Mouse (Mus musculus) stomach, embryonic 15.5 days (tissue): ENCODE results near the gene Aldh1a2. TPM values are rescaled to one million over a fixed set of nuclear protein-coding genes. Genes with fewer than 3 reads are reported as not detected.

Experiments used
- ATAC-seq: fragments of 200-750 bp; cut with Nextera tagmentation; 2 replicates; pipeline ENCODE4 v1.8.0; 2017; ENCODE audit warnings: low read depth, moderate number of reproducible peaks, moderate TSS enrichment; ENCODE audit not compliant: insufficient read depth, low FRiP score
- H3K27ac ChIP-seq: fragments of 300-500 bp; sonication (generic); 2 replicates; pipeline ENCODE4 v1.5.1; 2015; ENCODE audit warnings: mild to moderate bottlenecking, inconsistent platforms
- H3K27me3 ChIP-seq: fragments of 300-500 bp; sonication (generic); replicated peaks from 2 replicates; pipeline ENCODE4 v1.6.1; 2015; ENCODE audit warnings: inconsistent platforms
- H3K36me3 ChIP-seq: fragments of 300-500 bp; sonication (generic); 2 replicates; pipeline ENCODE4 v1.6.1; 2015; ENCODE audit warnings: inconsistent platforms
- H3K4me1 ChIP-seq: fragments of 300-500 bp; sonication (generic); 2 replicates; pipeline ENCODE4 v1.6.1; 2015; ENCODE audit warnings: inconsistent platforms
- H3K4me2 ChIP-seq: fragments of 300-500 bp; sonication (generic); 2 replicates; pipeline ENCODE4 v1.6.1; 2015; ENCODE audit warnings: mild to moderate bottlenecking, inconsistent platforms
- H3K4me3 ChIP-seq: fragments of 300-500 bp; sonication (generic); replicated peaks from 2 replicates; pipeline ENCODE4 v1.5.1; 2015; ENCODE audit warnings: inconsistent platforms
- H3K9ac ChIP-seq: fragments of 300-500 bp; sonication (generic); 2 replicates; pipeline ENCODE4 v1.6.1; 2015; ENCODE audit warnings: inconsistent platforms
- H3K9me3 ChIP-seq: fragments of 300-500 bp; sonication (generic); 2 replicates; pipeline ENCODE4 v1.6.1; 2016; ENCODE audit warnings: inconsistent platforms
- WGBS: fragments of 180-500 bp; shearing (Covaris S2); methylation state at CpG from one replicate; pipeline ENCODE4 v1.1.7; 2015; 5-methylcytosine and 5-hydroxymethylcytosine counted together
- polyA plus RNA-seq: library from polyadenylated mRNA; unstranded; fragments of >200 nt; fragmentation: Nextera tagmentation; extraction: Ambion mirVana; gene quantifications from 2 replicates; pipeline ENCODE4 v1.2.1, GENCODE M21; 2015

Gene Aldh1a2
- polyA plus RNA-seq, 1 experiment from 2014 or later: 89.8 TPM

DNA sequence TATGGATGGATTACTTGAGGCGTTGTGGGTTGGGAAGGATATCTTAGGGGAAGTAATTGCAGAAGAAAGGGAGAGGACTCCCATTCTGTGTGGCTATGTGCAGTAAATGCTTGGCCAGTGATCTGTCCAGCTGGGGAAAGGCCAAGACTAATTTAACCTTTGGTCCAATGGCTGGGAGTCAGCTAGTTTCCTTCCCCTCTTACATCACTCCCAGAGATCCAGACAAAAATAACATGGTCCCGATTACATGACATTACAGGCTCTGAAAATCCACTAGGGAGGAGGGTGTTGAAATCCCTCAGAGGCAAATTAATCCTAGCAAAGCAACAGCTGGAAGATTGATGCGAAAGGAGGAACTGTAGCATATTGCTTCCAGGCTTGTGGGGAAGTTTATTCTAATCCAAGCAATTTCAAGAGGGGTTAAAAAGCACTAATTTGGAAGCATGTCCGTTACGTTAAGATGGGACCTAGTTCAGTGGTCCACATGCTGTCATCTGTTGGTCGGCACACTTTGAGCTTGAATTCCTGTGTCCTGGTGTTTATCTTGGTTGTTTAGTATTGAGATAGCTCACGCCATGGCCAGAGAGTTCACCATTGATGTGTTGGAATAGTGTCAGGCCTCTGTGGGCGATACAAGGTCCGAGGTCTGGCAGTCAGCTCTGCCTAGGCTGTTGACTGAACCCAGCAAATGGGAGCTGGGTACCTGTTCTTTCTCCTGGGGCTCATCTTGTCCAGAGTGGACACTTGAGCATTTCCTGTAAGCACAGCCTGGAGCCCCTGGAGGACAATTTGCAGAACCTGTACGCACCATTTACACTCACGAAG, 101.7 kb downstream of the Aldh1a2 start:
- Histone ChIP-seq H3K4me3 (no peak overlapping the region), H3K27ac (peak overlapping the region; percentile 62), H3K4me2 (no peak overlapping the region), H3K4me1 (peaks cover 7% of the 10 kb centered on the region; the same call in 1 of the 2 replicates), H3K36me3 (no peaks in the 10 kb centered on the region), H3K27me3 (no peaks in the 10 kb centered on the region), H3K9me3 (no peaks in the 10 kb centered on the region), H3K9ac (no peak overlapping the region)
- WGBS: 47% methylated on average over 11 of the region's 11 CpGs
- peak; percentile 28; the same call in 1 of the 2 replicates for ATAC-seq

DNA sequence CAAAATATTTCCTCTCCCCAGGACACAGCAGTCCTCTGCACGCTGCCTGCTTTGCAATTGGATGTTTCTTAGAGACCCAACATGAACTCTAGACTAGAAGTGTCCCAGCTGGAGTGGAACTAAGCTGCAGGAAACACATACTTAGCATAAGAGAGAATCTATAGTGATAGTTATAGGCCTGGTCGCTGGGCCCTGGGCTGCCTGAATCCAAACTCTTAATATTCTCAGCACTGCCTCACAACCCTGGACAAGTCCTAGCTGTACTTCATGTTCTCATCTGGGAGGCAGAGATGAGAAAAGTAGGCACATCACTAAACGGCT, 102.3 kb downstream of the Aldh1a2 start:
- Histone ChIP-seq H3K4me3 (no peak overlapping the region), H3K27ac (peak overlapping the region; percentile 62), H3K9me3 (no peaks in the 10 kb centered on the region), H3K4me2 (no peak overlapping the region), H3K36me3 (no peaks in the 10 kb centered on the region), H3K4me1 (peaks cover 7% of the 10 kb centered on the region; the same call in 1 of the 2 replicates), H3K27me3 (no peaks in the 10 kb centered on the region), H3K9ac (no peak overlapping the region)
- peak; percentile 17; the same call in 1 of the 2 replicates for ATAC-seq
- 41% methylated on average over 3 of the region's 3 CpGs for WGBS

DNA sequence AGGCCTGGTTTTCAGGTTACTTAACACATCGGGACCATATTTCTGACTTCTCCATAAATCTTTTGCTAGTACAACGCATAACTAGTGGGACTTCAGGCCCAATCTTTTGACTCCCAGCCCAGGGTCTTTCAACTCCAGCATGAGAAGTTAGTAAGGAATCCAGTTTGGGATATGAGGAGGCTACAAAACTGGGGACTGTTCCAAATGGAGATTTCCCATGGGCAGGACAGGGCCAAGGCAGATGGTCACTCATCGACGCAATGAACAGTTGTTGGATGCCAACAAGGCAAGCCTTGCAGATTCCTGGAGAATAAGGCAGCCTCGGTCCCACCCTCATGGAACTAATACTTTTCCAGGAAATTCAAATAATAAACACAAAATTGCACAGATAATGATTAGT, 104.2 kb downstream of the Aldh1a2 start:
- no peaks in the 10 kb centered on the region for H3K36me3 ChIP-seq
- no peaks in the 10 kb centered on the region for H3K27me3 ChIP-seq
- no peak overlapping the region for H3K27ac ChIP-seq
- no peak overlapping the region for H3K4me3 ChIP-seq
- H3K4me1 ChIP-seq: peaks cover 7% of the 10 kb centered on the region; the same call in 1 of the 2 replicates
- H3K9me3 ChIP-seq: no peaks in the 10 kb centered on the region
- no peak for ATAC-seq
- no peak overlapping the region for H3K9ac ChIP-seq
- 84% methylated on average over 5 of the region's 5 CpGs for WGBS
- no peak overlapping the region for H3K4me2 ChIP-seq

DNA sequence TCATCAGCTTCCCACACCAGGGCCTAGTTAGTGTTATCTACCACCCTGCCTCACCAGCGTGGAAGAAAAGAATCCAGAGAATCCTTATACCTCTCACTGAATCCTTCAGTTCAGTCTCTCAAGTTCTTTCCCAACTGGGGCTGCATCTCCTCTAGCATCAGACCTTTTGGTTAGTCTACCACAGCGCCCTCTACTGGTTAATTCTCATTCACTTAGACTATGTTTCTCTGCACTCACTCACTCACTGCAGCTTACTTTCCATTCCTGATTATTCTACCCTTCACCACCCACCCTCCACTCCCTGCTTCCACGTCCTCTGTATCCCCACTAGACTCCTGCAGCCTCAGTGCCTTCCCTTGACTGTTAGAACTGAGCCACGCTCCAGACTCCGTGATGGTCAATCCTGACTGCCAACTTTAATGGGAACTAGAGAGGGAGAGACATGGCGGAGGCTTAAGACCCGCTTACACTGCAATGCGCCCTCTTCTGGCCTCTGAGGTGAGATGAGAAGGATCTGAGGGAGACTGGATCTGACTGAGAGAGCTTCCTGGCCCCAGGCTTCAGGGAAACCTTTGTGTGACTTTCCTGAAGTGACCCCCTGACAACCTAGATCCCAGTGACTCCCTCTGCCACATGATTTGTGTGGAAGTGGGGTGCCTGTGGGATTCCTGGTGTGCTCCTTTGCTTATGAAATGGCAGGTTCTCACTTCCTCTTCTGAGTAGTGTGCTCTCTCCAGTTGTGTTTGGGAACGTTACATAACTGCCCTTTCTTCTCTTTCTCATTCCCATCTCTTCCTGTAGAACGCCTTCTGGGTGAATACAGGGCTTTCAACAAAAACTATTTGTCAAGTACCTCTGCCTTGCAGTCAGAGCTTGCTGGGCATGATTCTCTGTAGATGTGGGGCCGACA, 104.9 kb downstream of the Aldh1a2 start:
- WGBS: 64% methylated on average over 11 of the region's 11 CpGs
- Histone ChIP-seq H3K4me2 (no peak overlapping the region), H3K9ac (no peak overlapping the region), H3K27me3 (no peaks in the 10 kb centered on the region), H3K27ac (no peak overlapping the region), H3K4me1 (peaks cover 7% of the 10 kb centered on the region; the same call in 1 of the 2 replicates), H3K4me3 (no peak overlapping the region), H3K9me3 (no peaks in the 10 kb centered on the region), H3K36me3 (no peaks in the 10 kb centered on the region)
- ATAC-seq: no peak

DNA sequence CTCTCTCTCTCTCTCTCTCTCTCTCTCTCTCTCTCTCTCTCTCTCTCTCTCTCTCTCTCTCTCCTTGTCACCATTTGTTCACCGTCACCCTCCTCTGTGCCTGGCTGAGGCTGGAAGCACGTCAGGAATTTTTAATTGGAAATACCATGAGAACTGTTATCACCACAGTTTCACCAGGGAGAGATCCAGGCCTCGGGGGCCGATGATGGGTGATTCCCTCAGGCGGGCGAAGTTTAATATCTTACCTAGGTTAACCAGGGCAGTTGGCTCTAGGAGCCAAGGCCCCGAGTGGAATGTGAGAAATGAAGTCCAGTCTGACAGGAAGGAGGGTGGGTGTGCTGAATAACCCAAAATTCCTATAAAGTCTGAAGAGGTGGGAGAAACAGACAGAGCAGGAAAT, 105.8 kb downstream of the Aldh1a2 start:
- no peak overlapping the region for H3K4me3 ChIP-seq
- ATAC-seq: no peak
- H3K36me3 ChIP-seq: no peaks in the 10 kb centered on the region
- H3K27ac ChIP-seq: no peak overlapping the region
- no peaks in the 10 kb centered on the region for H3K27me3 ChIP-seq
- H3K4me1 ChIP-seq: peaks cover 7% of the 10 kb centered on the region; the same call in 1 of the 2 replicates
- no peak overlapping the region for H3K4me2 ChIP-seq
- no peak overlapping the region for H3K9ac ChIP-seq
- 56% methylated on average over 7 of the region's 7 CpGs for WGBS
- H3K9me3 ChIP-seq: no peaks in the 10 kb centered on the region

DNA sequence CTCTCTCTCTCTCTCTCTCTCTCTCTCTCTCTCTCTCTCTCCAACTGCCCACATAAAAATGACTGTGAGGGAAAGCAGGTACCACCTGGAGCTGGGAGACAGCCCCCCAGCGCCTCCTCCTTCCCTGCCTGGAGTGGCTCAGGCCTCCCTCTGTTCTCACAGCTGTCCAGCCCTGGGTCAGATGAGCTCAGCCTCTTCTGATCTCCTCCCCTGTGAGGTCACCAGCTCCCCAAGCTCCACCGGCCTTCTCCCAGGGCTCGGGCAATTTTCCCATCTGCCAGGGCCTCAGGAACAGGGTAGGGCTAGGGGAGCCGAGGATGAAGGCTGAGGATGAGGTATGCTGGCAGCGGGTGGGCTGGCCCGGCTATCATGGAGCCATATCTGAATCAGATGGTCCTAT, 106.3 kb downstream of the Aldh1a2 start:
- Histone ChIP-seq H3K4me3 (no peak overlapping the region), H3K36me3 (no peaks in the 10 kb centered on the region), H3K4me2 (no peak overlapping the region), H3K27me3 (no peaks in the 10 kb centered on the region), H3K27ac (no peak overlapping the region), H3K9me3 (no peaks in the 10 kb centered on the region), H3K4me1 (peaks cover 3% of the 10 kb centered on the region; the same call in 1 of the 2 replicates), H3K9ac (no peak overlapping the region)
- WGBS: 58% methylated on average over 6 of the region's 6 CpGs
- 0 out of 2 replicates have a peak, but pooled peaks have one; percentile 17 for ATAC-seq

DNA sequence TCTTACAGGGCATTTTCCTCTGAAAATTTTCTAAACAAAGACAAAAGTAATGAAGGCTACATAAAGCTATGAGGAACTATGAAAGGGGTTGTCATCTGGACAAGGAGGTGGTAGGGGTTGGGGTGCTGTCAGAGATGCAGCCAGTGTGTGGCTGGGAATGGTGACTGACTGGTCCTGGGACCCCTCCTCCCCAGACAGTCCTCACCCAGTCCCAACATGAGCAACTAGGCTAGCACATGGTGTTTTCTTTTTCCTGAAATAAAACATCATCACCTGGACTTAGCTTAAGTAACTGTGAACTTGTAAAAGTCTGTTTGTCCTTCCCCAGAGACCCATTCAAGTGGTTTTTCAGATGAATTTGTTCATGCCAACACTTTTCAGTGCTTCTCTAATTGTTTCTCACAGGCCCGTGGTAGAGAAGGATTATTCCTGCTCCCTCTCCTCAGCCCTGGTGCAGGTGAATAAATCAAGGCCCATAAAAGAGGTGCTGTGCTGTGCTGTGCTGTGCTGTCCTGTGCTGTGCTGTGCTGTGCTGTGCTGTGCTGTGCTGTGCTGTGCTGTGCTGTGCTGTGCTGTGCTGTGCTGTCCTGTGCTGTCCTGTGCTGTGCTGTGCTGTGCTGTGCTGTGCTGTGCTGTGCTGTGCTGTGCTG, 107.8 kb downstream of the Aldh1a2 start:
- H3K36me3 ChIP-seq: no peaks in the 10 kb centered on the region
- no peaks in the 10 kb centered on the region for H3K27me3 ChIP-seq
- H3K4me2 ChIP-seq: no peak overlapping the region
- no peak overlapping the region for H3K4me3 ChIP-seq
- H3K27ac ChIP-seq: no peak overlapping the region
- no peak overlapping the region for H3K9ac ChIP-seq
- H3K9me3 ChIP-seq: no peaks in the 10 kb centered on the region
- H3K4me1 ChIP-seq: peaks cover 3% of the 10 kb centered on the region; the same call in 1 of the 2 replicates
- 52% methylated on average over 1 of the region's 1 CpGs for WGBS
- ATAC-seq: no peak

DNA sequence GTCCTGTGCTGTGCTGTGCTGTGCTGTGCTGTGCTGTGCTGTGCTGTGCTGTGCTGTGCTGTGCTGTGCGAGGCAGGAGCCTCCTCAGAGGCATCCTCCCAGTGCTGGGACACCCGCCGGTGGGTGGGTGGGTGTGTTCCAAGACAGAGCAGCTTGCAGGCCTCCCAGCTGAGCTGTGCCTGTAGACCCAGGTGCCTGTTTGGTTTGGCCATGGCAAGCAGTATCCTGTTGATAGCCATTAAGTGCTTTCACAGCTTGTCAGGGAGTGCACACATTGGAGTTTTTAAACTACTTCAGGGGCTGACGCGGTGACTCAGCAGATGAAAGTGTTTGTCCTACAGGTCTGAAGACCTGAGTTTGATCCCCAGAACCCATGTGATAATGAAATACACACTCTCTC, 108.5 kb downstream of the Aldh1a2 start:
- Histone ChIP-seq H3K9me3 (no peaks in the 10 kb centered on the region), H3K4me1 (peaks cover 3% of the 10 kb centered on the region; the same call in 1 of the 2 replicates), H3K4me2 (no peak overlapping the region), H3K4me3 (no peak overlapping the region), H3K9ac (no peak overlapping the region), H3K27me3 (no peaks in the 10 kb centered on the region), H3K36me3 (no peaks in the 10 kb centered on the region), H3K27ac (no peak overlapping the region)
- WGBS: 53% methylated on average over 5 of the region's 5 CpGs
- no peak for ATAC-seq

DNA sequence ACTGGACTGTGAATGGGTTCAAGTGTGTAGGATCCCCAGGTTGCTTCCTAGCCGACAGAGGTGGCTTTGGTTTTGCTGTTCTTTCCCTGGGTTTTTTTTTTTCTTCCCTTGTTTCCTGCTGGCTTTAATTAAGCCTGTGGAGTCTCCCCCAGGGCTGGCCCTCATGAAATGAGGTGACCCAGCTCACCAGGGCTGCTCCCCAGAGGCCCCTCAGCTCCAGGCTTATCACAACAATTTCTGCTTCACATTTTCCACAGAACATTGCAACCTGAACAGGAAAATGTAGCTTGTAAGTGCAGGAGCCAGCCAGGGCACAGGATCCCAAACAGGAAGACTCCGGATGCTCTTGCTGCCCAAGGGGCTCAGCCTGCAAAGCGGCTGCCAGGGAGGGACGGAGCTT, 110.7 kb downstream of the Aldh1a2 start:
- no peaks in the 10 kb centered on the region for H3K36me3 ChIP-seq
- H3K9ac ChIP-seq: no peak overlapping the region
- no peak overlapping the region for H3K4me2 ChIP-seq
- H3K9me3 ChIP-seq: no peaks in the 10 kb centered on the region
- H3K4me1 ChIP-seq: peaks cover 3% of the 10 kb centered on the region; the same call in 1 of the 2 replicates
- H3K4me3 ChIP-seq: no peak overlapping the region
- no peak for ATAC-seq
- 75% methylated on average over 4 of the region's 4 CpGs for WGBS
- no peaks in the 10 kb centered on the region for H3K27me3 ChIP-seq
- H3K27ac ChIP-seq: no peak overlapping the region

DNA sequence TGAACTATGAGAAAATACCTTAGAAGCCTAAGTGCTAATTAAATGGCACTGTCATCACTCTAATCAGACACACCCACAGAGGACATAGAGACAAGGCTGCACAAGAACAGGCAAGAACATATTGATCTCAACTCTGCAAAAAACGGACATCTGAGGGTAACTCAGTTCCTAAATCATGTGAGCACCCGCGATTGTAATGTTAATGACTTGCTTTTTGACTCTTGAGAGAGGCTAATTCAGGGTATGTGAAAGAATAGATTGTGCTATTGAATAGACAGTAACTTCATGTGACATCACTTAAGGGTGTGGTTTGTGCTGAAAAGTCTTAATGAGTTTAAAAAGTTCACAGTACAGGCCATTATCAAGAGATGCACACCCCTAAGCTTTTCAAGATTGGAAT, 116.1 kb downstream of the Aldh1a2 start:
- Histone ChIP-seq H3K27me3 (no peaks in the 10 kb centered on the region), H3K4me2 (no peak overlapping the region), H3K27ac (no peak overlapping the region), H3K4me1 (no peaks in the 10 kb centered on the region), H3K9me3 (no peaks in the 10 kb centered on the region), H3K36me3 (no peaks in the 10 kb centered on the region), H3K4me3 (no peak overlapping the region), H3K9ac (no peak overlapping the region)
- ATAC-seq: no peak
- WGBS: 72% methylated on average over 3 of the region's 3 CpGs

DNA sequence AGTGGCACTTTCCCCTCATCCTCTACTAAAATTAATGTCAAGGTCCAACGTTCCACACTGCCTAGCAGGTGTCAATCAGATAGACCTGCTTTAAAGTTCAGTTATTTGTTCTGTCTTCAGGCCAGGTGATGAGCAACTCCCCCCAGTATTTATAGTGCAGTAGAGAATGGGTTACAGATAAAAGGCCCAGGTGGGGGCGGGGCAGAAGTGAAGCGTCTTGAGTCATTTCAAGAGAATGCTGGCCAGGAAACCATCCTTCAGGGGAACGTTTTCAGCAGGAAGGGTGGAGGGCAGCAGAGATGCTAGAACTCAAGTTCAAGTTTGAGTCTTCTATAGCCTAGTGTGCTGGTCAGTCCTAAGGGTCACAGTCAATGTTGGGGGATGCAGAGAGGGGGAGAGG, 121.1 kb downstream of the Aldh1a2 start:
- no peaks in the 10 kb centered on the region for H3K36me3 ChIP-seq
- H3K9ac ChIP-seq: no peak overlapping the region
- no peak overlapping the region for H3K27ac ChIP-seq
- ATAC-seq: no peak
- no peaks in the 10 kb centered on the region for H3K4me1 ChIP-seq
- H3K27me3 ChIP-seq: no peaks in the 10 kb centered on the region
- no peak overlapping the region for H3K4me3 ChIP-seq
- H3K9me3 ChIP-seq: no peaks in the 10 kb centered on the region
- WGBS: 44% methylated on average over 4 of the region's 4 CpGs
- no peak overlapping the region for H3K4me2 ChIP-seq
